Mouse (Mus musculus) MN1 (cell line): ENCODE results near the gene Synrg.

ENCODE experiments used
- DNase-seq: peaks from one replicate; pipeline ENCODE4 v3.0.0-alpha.2; 2016; ENCODE audit warnings: low spot score

The Synrg gene

DNA sequence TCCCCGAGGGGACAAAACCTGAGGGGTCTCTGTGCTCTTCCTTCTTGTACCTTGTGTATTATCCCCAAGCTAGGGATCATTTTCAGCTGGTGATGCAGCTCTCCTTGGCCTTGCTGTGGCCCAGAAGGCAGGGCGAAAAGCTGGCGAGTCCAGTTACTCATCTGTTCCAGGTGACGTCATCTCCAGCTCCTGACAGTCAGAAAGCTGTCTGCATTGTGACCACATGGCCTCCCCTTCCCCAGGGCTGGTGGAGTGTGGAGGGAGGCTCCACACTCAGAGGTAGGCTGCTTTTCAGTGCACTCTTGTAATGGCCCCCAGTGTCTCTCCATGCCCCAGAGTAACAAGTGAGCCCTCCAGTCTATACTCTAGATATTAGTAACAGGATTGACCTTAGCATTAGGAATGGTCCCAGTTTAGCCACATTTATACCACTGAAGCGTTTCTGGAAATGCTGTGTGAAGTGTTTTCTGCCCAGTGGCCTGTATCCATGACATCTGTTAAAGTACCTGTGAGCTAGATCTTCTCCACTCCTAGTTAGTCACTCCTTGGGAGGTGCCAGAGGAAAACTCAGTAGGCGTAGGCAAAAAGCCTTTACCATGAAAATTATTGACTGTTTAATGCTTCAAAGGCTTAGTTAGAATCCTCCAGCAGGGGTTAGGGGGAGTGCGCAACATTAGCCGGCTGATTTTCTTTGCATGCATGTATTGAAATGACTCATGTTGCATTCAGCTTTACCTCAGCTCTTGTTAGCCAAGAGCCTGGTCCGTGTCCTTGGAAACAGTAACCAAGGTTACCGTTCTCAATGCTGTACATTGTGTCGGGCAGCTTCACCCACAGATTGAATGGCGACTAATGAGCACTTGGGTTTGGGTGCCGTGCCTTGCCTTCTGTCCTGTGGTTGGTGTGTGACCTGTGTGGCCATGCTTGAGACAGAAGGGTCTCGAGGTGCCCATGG lies 78.9 kb downstream of the Synrg start:
- peak; percentile 92 for DNase-seq

DNA sequence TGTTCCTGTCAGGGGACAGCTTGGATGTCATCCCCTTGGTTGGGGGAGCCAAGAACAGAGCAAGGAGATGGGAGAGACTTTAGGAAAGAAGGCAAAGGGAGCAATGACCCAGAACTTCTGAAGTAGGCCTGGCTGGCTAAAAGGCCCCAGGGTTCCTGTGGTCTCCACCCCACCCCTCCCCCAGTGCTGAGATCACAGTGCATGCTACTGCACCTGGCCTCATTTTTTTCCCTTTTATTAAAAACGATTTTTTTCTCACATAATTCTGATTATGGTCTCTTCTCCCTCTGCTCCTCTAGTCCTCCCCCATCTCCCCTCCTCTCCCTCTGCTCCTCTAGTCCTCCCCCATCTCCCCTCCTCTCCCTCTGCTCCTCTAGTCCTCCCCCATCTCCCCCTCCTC lies 80.8 kb downstream of the Synrg start:
- DNase-seq, result no peak

- DNase-seq, result no peak
These were observed 83.0 kb downstream of the Synrg start for GRCm38 (mm10) chr11:84047270-84047669.

DNA sequence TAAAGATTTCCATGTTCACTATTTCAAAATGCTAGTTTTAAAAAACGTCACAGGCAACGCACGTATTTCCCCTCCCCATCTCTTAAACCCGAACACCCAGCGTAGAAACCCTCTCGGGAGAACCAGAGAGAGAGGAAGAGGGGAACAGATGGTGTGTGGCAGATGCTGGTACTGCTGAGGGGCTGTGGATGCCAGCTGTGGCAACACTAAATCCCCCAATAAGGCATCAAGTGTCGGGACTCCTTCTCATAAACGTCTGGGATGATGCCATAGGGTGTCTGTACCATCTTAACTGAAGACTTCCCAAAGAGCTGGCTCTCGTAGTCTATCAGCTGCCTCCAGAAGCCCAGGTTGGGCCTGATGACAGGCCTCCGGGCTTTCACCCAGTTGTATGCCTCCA lies 84.2 kb downstream of the Synrg start:
- no peak for DNase-seq

- DNase-seq, result no peak
These were observed 88.8 kb downstream of the Synrg start for GRCm38 (mm10) chr11:84053055-84053454.

GRCm38 (mm10) chr11:84053524-84054163 lies 89.4 kb downstream of the Synrg start:
- no peak for DNase-seq

- DNase-seq, result no peak
These were observed 93.2 kb downstream of the Synrg start for GRCm38 (mm10) chr11:84057418-84057817.

- no peak for DNase-seq
These were observed 95.6 kb downstream of the Synrg start for GRCm38 (mm10) chr11:84059784-84060183.

DNA sequence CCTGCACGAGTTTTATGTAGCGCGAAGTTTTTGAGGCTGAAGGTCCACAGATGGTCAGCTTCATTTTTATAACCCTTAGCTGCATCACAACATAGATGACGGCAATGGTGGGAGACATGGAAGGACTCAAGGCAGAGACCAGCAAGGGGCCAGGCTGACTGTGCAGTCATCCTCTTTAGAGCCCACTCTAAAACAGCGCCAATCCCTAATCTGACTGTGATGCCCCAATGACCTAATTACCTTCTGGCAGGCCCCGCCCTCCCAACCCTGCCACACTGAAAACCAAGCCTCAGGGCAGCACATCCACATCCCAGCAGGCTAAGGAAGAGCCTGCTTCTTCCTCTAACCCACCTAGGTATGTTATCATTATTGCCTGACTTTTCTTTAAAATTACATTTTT lies 96.4 kb downstream of the Synrg start:
- DNase-seq, result no peak

DNA sequence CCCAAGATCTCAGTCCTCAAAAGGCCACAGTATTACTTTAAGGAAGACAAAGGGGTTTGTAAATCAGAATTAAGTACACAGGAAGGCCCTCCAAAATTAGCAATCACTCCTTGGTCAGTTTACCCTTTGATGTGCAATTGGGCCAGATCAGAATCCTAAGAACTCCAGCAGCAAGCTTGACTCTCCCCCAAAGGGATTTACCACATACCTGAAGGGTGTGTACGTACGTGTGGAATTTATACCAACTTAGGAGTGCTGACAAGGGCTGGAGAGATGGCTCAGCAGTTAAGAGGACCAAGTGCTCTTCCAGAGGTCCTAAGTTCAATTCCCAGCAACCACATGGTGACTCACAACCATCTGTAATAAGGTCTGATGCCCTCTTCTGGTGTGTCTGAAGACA lies 97.7 kb downstream of the Synrg start:
- no peak for DNase-seq

DNA sequence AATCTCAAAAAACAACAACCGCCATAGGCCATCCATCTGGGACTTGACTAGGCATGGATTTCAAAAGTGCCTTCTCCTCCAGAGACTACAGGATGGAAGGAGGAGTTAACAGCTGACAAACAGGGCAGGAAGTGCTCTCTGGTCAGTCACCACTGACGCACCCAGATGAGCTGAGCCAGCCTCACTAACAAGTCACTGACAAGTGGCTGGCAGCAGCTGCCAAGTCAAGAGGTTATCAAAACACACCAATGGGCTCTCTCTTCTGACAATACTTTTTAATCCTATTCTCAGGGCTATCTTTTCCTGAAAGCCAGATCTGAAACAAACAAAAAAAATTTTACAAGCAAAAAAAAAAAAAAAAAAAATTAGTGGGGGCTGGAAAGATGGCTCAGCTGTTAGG lies 98.6 kb downstream of the Synrg start:
- peak; percentile 44 for DNase-seq

GRCm38 (mm10) chr11:84063631-84064209 lies 99.5 kb downstream of the Synrg start:
- DNase-seq, result no peak

DNA sequence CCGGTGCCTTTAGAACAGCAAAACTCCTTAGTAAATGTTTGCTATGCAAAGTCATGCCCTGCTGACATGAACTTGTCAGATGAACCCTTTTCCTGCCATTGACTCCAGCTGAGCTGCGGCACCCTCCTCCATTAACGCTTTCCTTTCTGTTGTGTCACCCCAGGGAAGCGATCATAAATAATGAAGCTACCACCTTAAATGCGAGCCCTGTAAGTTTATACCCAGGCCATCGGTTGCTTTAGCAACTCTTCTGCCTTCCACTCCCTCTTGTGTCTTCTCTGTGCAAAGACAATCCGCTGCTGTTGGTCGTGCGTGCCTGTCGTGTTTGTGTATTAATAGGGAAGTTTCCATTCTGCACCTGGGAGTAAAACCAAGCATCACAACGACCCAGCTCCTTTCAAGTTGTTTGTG lies 101.8 kb downstream of the Synrg start:
- peak; percentile 45 for DNase-seq

- DNase-seq, result peak; percentile 59
These were observed 102.9 kb downstream of the Synrg start for GRCm38 (mm10) chr11:84066927-84067645.

GRCm38 (mm10) chr11:84067720-84068190 lies 103.5 kb downstream of the Synrg start:
- peak; percentile 30 for DNase-seq

GRCm38 (mm10) chr11:84068191-84069033 lies 104.2 kb downstream of the Synrg start:
- DNase-seq, result peak; percentile 52

DNA sequence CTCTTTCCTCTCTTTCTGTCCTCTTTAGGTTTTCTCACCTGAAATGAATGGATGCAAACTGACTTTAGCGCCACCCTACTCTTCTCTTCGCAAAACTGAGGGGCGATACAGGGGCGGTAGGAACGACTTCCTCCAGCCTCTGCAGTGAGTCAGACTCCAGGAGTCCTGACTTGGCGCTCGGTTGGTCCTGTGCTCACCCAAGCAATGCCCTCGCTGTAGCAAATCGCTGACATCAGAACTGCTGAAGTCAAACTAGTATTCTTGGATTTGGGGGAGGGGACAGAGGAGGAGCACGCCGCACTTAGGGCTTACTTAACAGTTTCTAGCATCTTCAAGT lies 104.8 kb downstream of the Synrg start, which contains the start of gene Dusp14:
TSS of gene Dusp14 (minus strand) at position 228 of the 337 bp plus-strand sequence.
- DNase-seq, result no peak

GRCm38 (mm10) chr11:84072904-84073651 lies 108.8 kb downstream of the Synrg start:
- no peak for DNase-seq

GRCm38 (mm10) chr11:84073816-84074764 lies 109.9 kb downstream of the Synrg start:
- peak; percentile 51 for DNase-seq
